Mouse (Mus musculus) C2C12 (cell line): ENCODE measurements around the gene Olfr1133. TPM values are rescaled to one million over a fixed set of nuclear protein-coding genes. Genes with fewer than 3 reads are reported as not detected.

ENCODE experiments used
- H3K27me3 ChIP-seq: one replicate; pipeline ENCODE4 v1.6.1; 2011; ENCODE audit not compliant: control insufficient read depth, insufficient read depth, insufficient read length
- H3K36me3 ChIP-seq: one replicate; pipeline ENCODE4 v1.6.1; 2011; ENCODE audit not compliant: control insufficient read depth, insufficient read depth
- H3K4me3 ChIP-seq: one replicate; pipeline ENCODE4 v1.5.1; 2011; ENCODE audit warnings: mild to moderate bottlenecking, control low read depth; ENCODE audit not compliant: poor library complexity, insufficient read depth, severe bottlenecking
- H3K79me2 ChIP-seq: one replicate; pipeline ENCODE4 v1.6.1; 2011; ENCODE audit not compliant: control insufficient read depth, insufficient read depth
- H3K79me3 ChIP-seq: one replicate; pipeline ENCODE4 v1.6.1; 2011; ENCODE audit warnings: low read depth, control low read depth
- H3ac ChIP-seq: one replicate; pipeline ENCODE3; 2011; ENCODE audit warnings: low read depth; ENCODE audit not compliant: control insufficient read depth, insufficient read length
- CEBPB ChIP-seq: IDR thresholded peaks from one replicate; pipeline ENCODE4 v1.6.1; 2011; ENCODE audit warnings: low read depth, mild to moderate bottlenecking, control low read depth, moderate library complexity
- CTCF ChIP-seq: IDR thresholded peaks from one replicate; pipeline ENCODE4 v1.5.1; 2011; ENCODE audit not compliant: control insufficient read depth, insufficient read depth, insufficient read length
- FOSL1 ChIP-seq: IDR thresholded peaks from one replicate; pipeline ENCODE4 v1.8.0; 2011; ENCODE audit warnings: mild to moderate bottlenecking, low read length; ENCODE audit not compliant: poor library complexity, insufficient read depth, severe bottlenecking
- MAX ChIP-seq: IDR thresholded peaks from one replicate; pipeline ENCODE4 v1.6.1; 2011; ENCODE audit warnings: mild to moderate bottlenecking, control low read depth
- MYOD1 ChIP-seq: IDR thresholded peaks from one replicate; pipeline ENCODE4 v1.6.1; 2011; ENCODE audit warnings: low read depth; ENCODE audit not compliant: control insufficient read depth, insufficient read length
- MYOG ChIP-seq: IDR thresholded peaks from one replicate; pipeline ENCODE4 v1.6.1; 2011; ENCODE audit not compliant: control insufficient read depth, insufficient read length; ENCODE audit errors: extremely low read depth
- USF1 ChIP-seq: IDR thresholded peaks from one replicate; pipeline ENCODE4 v1.6.1; 2011; ENCODE audit warnings: low read depth, mild to moderate bottlenecking, control low read depth, moderate library complexity
- long read RNA-seq, 2 experiments: library from polyadenylated mRNA; unstranded; transcript quantifications; one replicate each; pipeline ENCODE4 v2.0.0; 2019 to 2020
- polyA plus RNA-seq: library from polyadenylated mRNA; unstranded; fragments of >200 nt; fragmentation: generic; extraction: Trizol; gene quantifications from one replicate; pipeline ENCODE4 v1.2.1, GENCODE M21; 2012; ENCODE audit warnings: missing spikeins

Gene Olfr1133
- not detected for polyA plus RNA-seq
- long read RNA-seq, experiment 1: 0 reads
- long read RNA-seq, experiment 2: 0 reads

DNA sequence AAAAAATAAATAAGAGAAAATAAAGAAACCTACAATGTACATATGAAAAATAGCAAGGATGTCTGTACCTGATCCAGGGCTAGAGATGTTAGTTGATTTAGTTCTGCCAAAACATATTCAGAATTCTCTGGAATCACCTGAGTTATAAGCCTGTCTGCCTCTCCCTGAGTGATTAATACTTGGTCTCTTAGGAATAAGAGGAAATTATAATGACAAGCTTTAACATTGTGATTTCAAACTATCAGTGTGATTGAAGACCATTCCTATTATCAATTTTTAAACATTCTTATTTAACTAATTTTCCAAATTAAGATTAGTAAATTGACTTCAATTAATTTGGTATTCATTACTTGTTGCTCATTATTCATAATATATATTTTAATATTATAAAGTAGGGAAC is at the start of gene Olfr1133:
Gene Olfr1133 (minus strand): TSS at position 101 of the 400 bp plus-strand sequence.
- no peak for TF ChIP-seq MAX
- TF ChIP-seq CEBPB: no peak
- TF ChIP-seq MYOG: no peak
- no peaks in the 10 kb centered on the region for H3K27me3 ChIP-seq
- H3K79me2 ChIP-seq: no peaks in the 10 kb centered on the region
- no peak within 1 kb of the TSS for H3ac ChIP-seq
- H3K79me3 ChIP-seq: no peaks in the 10 kb centered on the region
- H3K4me3 ChIP-seq: no peak within 1 kb of the TSS
- H3K36me3 ChIP-seq: no peaks in the 10 kb centered on the region

DNA sequence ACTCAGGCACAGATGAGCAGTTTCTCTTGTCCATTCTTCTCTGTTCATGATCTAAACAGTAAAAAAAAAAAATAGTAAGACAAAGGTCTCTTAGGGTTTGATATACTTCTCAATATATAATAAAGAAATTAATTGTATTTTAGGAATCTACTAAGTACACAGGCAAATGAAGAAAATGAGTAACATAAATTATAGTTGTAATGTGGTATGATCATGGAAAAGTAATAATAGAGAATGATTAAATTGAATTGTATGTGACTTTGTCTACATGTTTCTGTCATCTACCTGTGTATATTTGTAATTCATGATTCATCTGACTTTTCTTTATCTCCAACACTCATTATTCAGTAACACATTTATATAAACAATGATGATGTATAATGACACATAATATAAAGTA is 46.7 kb upstream of the Olfr1133 start, which contains the start of gene Olfr1136:
Gene Olfr1136 (minus strand): TSS at position 101 of the 400 bp plus-strand sequence.
- Histone ChIP-seq H3ac (no peak within 1 kb of the TSS), H3K79me2 (no peaks in the 10 kb centered on the region), H3K27me3 (no peaks in the 10 kb centered on the region), H3K79me3 (no peaks in the 10 kb centered on the region), H3K4me3 (no peak within 1 kb of the TSS), H3K36me3 (no peaks in the 10 kb centered on the region)
- no peak for TF ChIP-seq MAX
- TF ChIP-seq MYOD1: no peak
- TF ChIP-seq USF1: no peak
- TF ChIP-seq FOSL1: no peak
- TF ChIP-seq CEBPB: no peak
- no peak for TF ChIP-seq CTCF
- TF ChIP-seq MYOG: no peak

DNA sequence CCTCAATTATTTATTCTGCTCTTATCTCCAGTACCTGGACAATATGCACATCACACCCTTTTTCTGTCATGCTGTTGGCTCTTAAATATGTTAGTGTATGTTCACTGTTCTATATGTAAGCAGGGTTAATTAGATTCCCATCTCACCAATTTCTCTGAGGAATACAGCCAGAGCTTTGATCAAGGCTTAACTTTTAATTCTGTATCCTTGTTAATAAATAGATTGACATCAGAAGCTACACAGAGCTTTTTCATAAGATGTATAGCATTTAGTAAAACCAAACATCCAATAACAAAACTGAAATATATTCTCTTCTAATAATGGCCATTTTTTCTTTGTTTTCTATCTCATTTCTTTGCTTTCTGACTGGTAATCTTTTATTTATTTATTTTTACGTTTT is 26.4 kb upstream of the Olfr1133 start, which contains the start of gene Olfr1135:
Gene Olfr1135 (minus strand): TSS at position 101 of the 400 bp plus-strand sequence.
- no peaks in the 10 kb centered on the region for H3K36me3 ChIP-seq
- H3K79me3 ChIP-seq: no peaks in the 10 kb centered on the region
- H3K4me3 ChIP-seq: no peak within 1 kb of the TSS

DNA sequence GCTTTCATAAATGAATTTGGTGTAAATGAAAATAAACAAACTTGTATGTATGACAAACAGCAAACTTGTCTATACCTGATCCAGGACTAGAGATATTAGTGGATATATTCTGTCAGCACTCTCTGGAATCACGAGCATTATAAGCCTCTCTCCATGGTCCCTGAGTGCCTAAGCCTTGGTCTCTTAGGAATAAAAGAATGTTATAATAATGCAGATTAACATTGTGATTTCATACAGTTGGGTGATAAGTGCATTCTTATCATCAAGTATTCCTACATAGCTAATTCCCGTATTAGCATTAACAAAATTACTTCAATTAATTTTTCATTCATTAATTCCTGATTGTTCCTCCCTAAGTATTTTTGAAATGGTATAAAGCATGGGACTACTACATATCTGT is 11.2 kb upstream of the Olfr1133 start, which contains the start of gene Olfr1134:
Gene Olfr1134 (minus strand): TSS at position 101 of the 400 bp plus-strand sequence.
- H3K4me3 ChIP-seq: no peak within 1 kb of the TSS
- H3K79me2 ChIP-seq: no peaks in the 10 kb centered on the region
- H3K79me3 ChIP-seq: no peaks in the 10 kb centered on the region
- H3K27me3 ChIP-seq: no peaks in the 10 kb centered on the region
- TF ChIP-seq MYOG (no peak), MAX (no peak), MYOD1 (no peak), CEBPB (no peak), CTCF (no peak), FOSL1 (no peak), USF1 (no peak)
- H3ac ChIP-seq: no peak within 1 kb of the TSS
- H3K36me3 ChIP-seq: no peaks in the 10 kb centered on the region

More for the DNA sequence above, 26.4 kb upstream of the Olfr1133 start, which contains the start of gene Olfr1135:
- no peaks in the 10 kb centered on the region for H3K27me3 ChIP-seq
- TF ChIP-seq MYOG: no peak
- no peak for TF ChIP-seq USF1
- no peak for TF ChIP-seq MYOD1
- TF ChIP-seq FOSL1: no peak
- no peak for TF ChIP-seq CTCF
- TF ChIP-seq CEBPB: no peak
- no peak for TF ChIP-seq MAX
- H3ac ChIP-seq: no peak within 1 kb of the TSS
- H3K79me2 ChIP-seq: no peaks in the 10 kb centered on the region

DNA sequence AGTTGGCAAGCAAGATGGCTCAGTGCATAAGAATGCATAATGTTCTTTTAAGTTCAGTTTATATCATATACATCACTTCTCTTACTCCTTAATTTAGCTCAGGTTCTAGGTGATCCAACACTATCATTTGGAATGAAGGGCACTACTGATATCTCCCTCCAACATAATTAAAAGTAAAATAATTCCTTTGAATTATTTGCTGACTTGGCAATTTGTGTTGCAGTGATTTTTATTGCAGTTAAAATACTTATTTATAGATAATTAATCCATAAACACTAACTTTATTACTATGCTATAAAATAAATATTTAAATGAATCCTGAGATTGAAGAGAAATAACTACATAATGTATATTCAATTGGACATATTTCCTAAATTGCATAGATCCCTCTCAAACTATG is 4.7 kb downstream of the Olfr1133 start:
- Histone ChIP-seq H3K27me3 (no peaks in the 10 kb centered on the region), H3K79me2 (no peaks in the 10 kb centered on the region), H3K79me3 (no peaks in the 10 kb centered on the region), H3K4me3 (no peak overlapping the region), H3K36me3 (no peaks in the 10 kb centered on the region), H3ac (no peak overlapping the region)
- TF ChIP-seq MYOD1 (no peak), FOSL1 (no peak)

DNA sequence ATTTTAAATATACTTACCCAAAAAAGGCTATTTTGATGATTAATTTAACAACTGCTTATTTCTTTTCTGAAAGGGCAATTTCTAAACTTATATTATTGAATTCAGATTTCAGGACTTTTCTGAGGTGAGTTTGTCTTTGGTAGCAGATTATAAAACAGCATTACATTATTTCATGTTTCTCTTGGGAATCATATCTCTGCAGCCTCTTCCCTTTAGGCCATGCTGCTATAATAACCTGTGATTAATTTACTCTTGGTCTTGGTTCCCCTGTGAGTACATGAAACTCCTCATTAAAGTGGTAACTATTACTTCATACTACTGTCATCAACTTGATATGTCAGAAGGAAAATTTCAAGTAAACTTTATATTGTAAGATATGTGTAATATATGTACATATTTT is 9.7 kb downstream of the Olfr1133 start, which contains the start of gene Olfr1132:
Gene Olfr1132 (minus strand): TSS at position 101 of the 400 bp plus-strand sequence.
- Histone ChIP-seq H3K79me2 (no peaks in the 10 kb centered on the region), H3K4me3 (no peak within 1 kb of the TSS), H3K36me3 (no peaks in the 10 kb centered on the region), H3K27me3 (no peaks in the 10 kb centered on the region), H3K79me3 (no peaks in the 10 kb centered on the region), H3ac (no peak within 1 kb of the TSS)
- TF ChIP-seq MYOD1 (no peak), CEBPB (no peak), CTCF (no peak), FOSL1 (no peak), MAX (no peak), USF1 (no peak), MYOG (no peak)
